Mouse (Mus musculus) kidney, postnatal 4 days (tissue): ENCODE results near the gene Alg11.

ENCODE experiments used
- DNase-seq, 2 experiments: peaks; one replicate each; pipeline ENCODE4 v3.0.0; 2021; ENCODE audit warnings: mixed read lengths in 2 of 2

The Alg11 gene

GRCm38 (mm10) chr8:22060446-22060889 is at the start of gene Alg11:
TSS of gene Alg11 (plus strand) at chr8:22060721.
- DNase-seq: peak; percentile 98 to 99

GRCm38 (mm10) chr8:22013034-22013707 is 47.4 kb upstream of the Alg11 start:
- no peak for DNase-seq

- DNase-seq: peak in 1 of 2 experiments; percentile 11
Measured at GRCm38 (mm10) chr8:22017731-22018130, 42.8 kb upstream of the Alg11 start.

- no peak for DNase-seq
Measured at GRCm38 (mm10) chr8:22019498-22019897, 41.0 kb upstream of the Alg11 start.

DNA sequence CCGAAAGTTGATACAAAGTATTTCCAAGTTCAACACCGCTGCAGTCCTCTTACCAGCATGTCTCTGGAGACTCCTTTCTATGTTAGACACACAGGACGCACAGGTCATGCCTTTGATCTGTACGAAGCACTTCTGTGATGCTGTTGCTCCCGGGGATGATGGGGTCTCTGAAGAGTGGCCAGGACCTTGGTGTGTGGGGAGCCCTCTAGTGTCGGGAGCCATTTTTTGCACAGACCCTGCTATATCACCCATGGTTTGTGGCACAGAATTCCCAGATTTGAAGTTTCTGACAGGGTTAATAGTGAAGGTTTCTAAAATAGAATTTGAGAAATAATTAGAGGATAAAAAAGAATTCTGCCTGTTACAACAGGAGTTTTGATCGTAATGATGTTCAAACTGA is 38.3 kb upstream of the Alg11 start:
- DNase-seq: peak in 1 of 2 experiments; percentile 8

GRCm38 (mm10) chr8:22025241-22025640 is 35.3 kb upstream of the Alg11 start:
- DNase-seq: no peak

DNA sequence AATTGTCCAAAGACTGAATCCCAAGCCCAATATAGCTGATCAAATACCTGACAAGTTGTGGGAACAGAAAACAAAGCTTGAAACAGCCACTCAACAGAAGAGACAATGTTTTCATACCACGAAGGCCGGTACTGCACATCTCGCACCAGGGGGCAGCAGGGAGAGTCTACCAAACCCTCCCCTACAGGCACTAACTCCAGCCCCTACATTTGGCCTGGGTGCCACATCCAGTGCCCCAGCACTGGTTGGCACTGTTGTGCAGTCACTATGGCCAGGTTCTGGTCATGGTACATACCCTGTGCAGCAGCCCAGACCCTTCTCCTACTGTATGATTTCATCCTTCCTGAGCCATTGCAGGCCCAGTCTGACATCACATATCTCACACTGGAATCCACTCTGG is 31.5 kb upstream of the Alg11 start:
- peak in 1 of 2 experiments; percentile 6 for DNase-seq

GRCm38 (mm10) chr8:22030990-22031389 is 29.5 kb upstream of the Alg11 start:
- DNase-seq: no peak

- no peak for DNase-seq
Measured at GRCm38 (mm10) chr8:22036137-22036536, 24.4 kb upstream of the Alg11 start.

DNA sequence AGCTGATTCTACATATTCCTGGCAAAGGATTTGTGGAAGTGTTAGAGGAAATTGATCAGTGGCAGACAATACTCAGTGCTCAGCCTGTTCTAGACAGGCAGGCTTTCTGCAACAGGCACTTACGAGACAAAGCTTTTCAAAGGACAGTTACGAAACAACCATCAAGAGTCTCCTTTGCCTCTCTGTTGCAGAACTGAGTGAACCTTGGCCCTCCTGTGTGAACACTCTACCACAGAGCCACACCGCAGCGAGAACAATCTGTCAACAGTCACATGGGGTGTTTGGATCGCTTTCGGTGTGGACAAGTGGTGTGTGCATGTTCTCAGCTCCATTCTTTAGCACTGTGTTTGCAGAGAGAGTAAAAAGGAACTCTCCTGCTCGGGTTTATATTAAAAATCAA is 23.5 kb upstream of the Alg11 start:
- DNase-seq: no peak

GRCm38 (mm10) chr8:22039468-22040152 is 20.9 kb upstream of the Alg11 start:
- DNase-seq: no peak

- no peak for DNase-seq
Measured at GRCm38 (mm10) chr8:22040153-22040509, 20.4 kb upstream of the Alg11 start.

- DNase-seq: no peak
Measured at GRCm38 (mm10) chr8:22042515-22042914, 18.0 kb upstream of the Alg11 start.

- no peak for DNase-seq
Measured at GRCm38 (mm10) chr8:22043706-22044105, 16.8 kb upstream of the Alg11 start.

- DNase-seq: peak; percentile 77 to 78
Measured at GRCm38 (mm10) chr8:22047699-22048464, 12.6 kb upstream of the Alg11 start.

- DNase-seq: no peak
Measured at GRCm38 (mm10) chr8:22054674-22055491, 5.6 kb upstream of the Alg11 start.

DNA sequence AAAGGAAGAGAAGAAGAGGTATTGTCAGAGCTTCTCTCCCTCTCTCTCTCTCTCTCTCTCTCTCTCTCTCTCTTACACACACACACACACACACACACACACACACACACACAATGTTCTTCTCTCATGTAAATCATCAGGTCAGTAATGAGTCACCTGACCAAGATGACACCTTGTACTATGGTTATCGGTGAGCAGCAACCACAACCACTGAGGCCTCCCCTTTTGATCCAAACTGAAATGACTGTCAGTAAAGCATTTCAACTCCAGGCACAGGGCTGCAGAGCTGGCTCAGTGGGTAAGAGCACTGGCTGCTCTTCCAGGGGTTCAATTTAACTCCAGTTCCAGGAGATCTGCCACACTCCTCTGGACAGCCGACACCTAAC is 5.0 kb upstream of the Alg11 start:
- DNase-seq: no peak

GRCm38 (mm10) chr8:22056850-22057249 is 3.7 kb upstream of the Alg11 start:
- no peak for DNase-seq

DNA sequence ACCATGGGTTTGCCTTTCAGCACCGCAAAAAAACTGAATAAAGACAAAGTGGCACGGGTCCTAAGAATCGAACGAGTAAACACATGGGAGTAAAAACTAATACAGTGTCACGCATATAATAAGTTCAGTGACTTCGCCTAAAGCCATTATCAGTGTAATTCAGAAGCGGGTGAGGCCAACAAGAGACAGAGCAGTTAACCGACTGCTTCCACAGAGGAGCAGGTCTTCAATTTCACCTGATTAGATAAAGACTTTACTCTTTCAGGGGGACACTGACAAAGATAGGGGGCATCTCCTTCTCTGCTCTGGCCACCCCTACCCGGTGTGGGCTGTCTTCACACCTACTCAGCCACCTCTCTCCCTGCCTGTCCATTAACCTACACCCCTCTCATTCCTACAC is 2.2 kb upstream of the Alg11 start:
- DNase-seq: no peak

GRCm38 (mm10) chr8:22059153-22059738 is 1.3 kb upstream of the Alg11 start:
- no peak for DNase-seq

- DNase-seq: no peak
Measured at GRCm38 (mm10) chr8:22059821-22060445, 588 bp upstream of the Alg11 start, which contains the start of gene Atp7b. TSS of gene Atp7b (minus strand) at chr8:22060305.

DNA sequence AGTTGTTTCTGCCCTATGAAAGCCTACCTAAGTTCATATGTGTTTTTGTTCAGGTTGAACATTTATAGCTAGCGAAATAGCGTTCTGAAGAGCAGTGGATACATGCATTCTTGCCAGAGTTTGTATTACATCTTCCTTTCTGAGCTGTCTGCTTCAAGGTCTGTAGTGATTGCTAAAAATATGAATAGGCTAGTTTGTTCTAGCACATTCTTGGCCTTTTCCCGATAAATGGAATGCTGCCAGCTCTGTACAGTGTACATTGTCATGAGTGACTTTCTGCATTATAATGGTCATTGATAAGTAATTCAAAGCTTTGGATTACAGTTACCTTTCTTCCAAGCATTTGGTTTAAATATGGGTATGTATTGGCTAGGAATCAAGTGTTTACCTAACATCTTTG is 605 bp downstream of the Alg11 start:
- DNase-seq: no peak
